Mouse (Mus musculus) liver, embryonic 13.5 days (tissue): ENCODE measurements around the gene Cypt14. TPM values are rescaled to one million over a fixed set of nuclear protein-coding genes. Genes with fewer than 3 reads are reported as not detected.
"Not testable (repeated sequence)": the region's sequence is repeated elsewhere in the genome, so short reads cannot be mapped to it uniquely, and the experiment has no call there.

Experiments used
- ATAC-seq: fragments of 200-750 bp; cut with Nextera tagmentation; 2 replicates; pipeline ENCODE4 v1.8.0; 2017; ENCODE audit warnings: low read depth, mild to moderate bottlenecking, moderate number of reproducible peaks, moderate library complexity
- DNase-seq: peaks from one replicate; pipeline ENCODE4 v3.0.0; 2022
- H3K27ac ChIP-seq: fragments of 300-500 bp; sonication (generic); 2 replicates; pipeline ENCODE4 v1.5.1; 2015; ENCODE audit warnings: moderate library complexity, mild to moderate bottlenecking, inconsistent platforms
- H3K27me3 ChIP-seq: fragments of 300-500 bp; sonication (generic); 2 replicates; pipeline ENCODE4 v1.6.1; 2015; ENCODE audit warnings: mild to moderate bottlenecking, inconsistent platforms
- H3K36me3 ChIP-seq: fragments of 300-500 bp; sonication (generic); 2 replicates; pipeline ENCODE4 v1.6.1; 2015; ENCODE audit warnings: mild to moderate bottlenecking, inconsistent platforms
- H3K4me1 ChIP-seq: fragments of 300-500 bp; sonication (generic); replicated peaks from 2 replicates; pipeline ENCODE4 v1.6.1; 2015; ENCODE audit warnings: inconsistent platforms
- H3K4me2 ChIP-seq: fragments of 300-500 bp; sonication (generic); 2 replicates; pipeline ENCODE4 v1.6.1; 2015; ENCODE audit warnings: inconsistent platforms, mild to moderate bottlenecking, moderate library complexity
- H3K4me3 ChIP-seq: fragments of 300-500 bp; sonication (generic); replicated peaks from 2 replicates; pipeline ENCODE4 v1.5.1; 2015; ENCODE audit warnings: mild to moderate bottlenecking, inconsistent platforms
- H3K9ac ChIP-seq: fragments of 300-500 bp; sonication (generic); 2 replicates; pipeline ENCODE4 v1.6.1; 2015; ENCODE audit warnings: mild to moderate bottlenecking, inconsistent platforms
- H3K9me3 ChIP-seq: fragments of 300-500 bp; sonication (generic); replicated peaks from 2 replicates; pipeline ENCODE4 v1.6.1; 2016; ENCODE audit warnings: inconsistent platforms
- WGBS: fragments of 180-500 bp; shearing (Covaris S2); methylation state at CpG from one replicate; pipeline ENCODE4 v1.1.7; 2015; ENCODE audit not compliant: insufficient replicate concordance; 5-methylcytosine and 5-hydroxymethylcytosine counted together
- polyA plus RNA-seq: library from polyadenylated mRNA; unstranded; fragments of >200 nt; fragmentation: Nextera tagmentation; extraction: Ambion mirVana; gene quantifications from 2 replicates; pipeline ENCODE4 v1.2.1, GENCODE M21; 2015

Gene Cypt14
- polyA plus RNA-seq: not detected in 2 replicates

GRCm38 (mm10) chrX:39863504-39863903 is at the start of gene Cypt14:
Gene Cypt14, minus strand, starts transcription at chrX:39863604.
- not testable (repeated sequence) for H3K27ac ChIP-seq, H3K4me3 ChIP-seq, ATAC-seq, H3K27me3 ChIP-seq, H3K9ac ChIP-seq, H3K4me2 ChIP-seq, H3K9me3 ChIP-seq, DNase-seq, H3K36me3 ChIP-seq, H3K4me1 ChIP-seq
- WGBS: 43% methylated on average over 2 of the region's 2 CpGs
